Mouse (Mus musculus): Measurements from ENCODE around the gene Gm49776. TPM values are rescaled to one million over a fixed set of nuclear protein-coding genes. Genes with fewer than 3 reads are reported as not detected.
"Not testable (repeated sequence)": the region's sequence is repeated elsewhere in the genome, so short reads cannot be mapped to it uniquely, and the experiment has no call there.

The Gm49776 gene
- total RNA-seq, 2 experiments from 2014 or later, result not detected

GRCm38 (mm10) chr16:18214858-18215257 is 43.3 kb downstream of the Gm49776 start:
- Histone ChIP-seq H3K27ac (peak overlapping the region; percentile 51; the same call in 1 of the 2 replicates), H3K4me3 (peak overlapping the region; percentile 59)
- DNase-seq, result no peak
- TF ChIP-seq CTCF (IDR thresholded peaks at IDR 0.05), result no peak
- intact Hi-C loops (cut with DNase I), result no loop called here

DNA sequence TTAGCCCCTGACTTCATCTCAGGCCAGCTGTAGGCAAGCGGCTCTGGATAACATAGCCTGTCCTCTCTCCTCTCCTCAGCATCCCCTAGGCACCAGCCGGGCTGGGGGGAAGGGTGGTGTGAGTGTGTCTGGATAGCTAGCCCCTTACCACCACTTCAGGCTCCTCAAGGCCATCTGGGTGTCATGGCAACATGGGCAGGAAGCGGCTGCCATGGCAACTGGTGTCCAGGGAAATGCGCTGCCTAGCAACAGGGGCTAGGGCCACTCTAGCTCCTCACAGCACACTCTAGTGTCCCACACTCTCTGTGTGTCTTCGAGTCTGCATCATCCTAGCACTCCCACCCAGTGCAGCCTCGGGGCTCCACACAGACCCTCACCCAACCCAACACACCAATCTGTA is 44.4 kb downstream of the Gm49776 start:
- no peak overlapping the region for H3K27ac ChIP-seq
- DNase-seq, result no peak
- H3K4me3 ChIP-seq, result no peak overlapping the region
- intact Hi-C loops (cut with DNase I), result no loop called here
- TF ChIP-seq CTCF (IDR thresholded peaks at IDR 0.05), result no peak

DNA sequence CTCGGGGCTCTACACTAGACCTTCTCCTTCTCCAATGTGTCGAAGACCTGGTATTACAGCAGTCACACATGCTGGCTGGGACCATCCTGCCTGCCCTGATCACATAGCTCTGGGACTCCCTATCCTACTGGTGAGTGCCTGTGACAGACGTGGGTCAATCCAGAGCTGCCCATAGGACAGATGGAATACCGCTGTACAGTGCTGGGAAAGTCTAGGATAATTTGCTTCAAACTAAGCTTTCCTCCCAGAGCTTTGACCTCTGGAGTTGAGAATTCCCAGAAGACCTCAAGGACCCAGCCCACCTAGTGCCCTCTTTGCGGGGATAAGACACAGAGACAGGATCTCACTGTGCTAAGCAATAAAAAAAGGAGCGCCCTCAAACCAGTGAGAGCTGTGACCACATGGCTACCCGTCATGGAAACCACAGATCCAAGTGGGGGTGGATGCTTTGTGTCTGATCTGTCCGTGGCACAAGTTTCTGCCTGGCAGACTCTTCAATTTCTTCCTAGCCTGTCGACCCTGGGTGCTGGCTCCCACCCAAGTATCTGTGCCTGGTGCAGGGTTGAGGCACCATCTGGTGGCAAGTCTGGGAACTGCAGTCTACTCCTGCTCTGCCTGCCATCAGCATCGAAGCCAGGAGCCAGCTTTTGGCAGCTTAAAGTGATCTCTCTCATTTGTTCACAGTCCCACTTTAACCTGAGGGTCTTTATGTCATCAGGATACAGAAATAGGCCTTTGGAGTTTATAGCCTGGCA is 46.5 kb downstream of the Gm49776 start:
- DNase-seq, result peak; percentile 91
- intact Hi-C loops (cut with DNase I), result loop anchor here (1.0 to 2.0 kb wide), 3 partner anchors 35 to 159 kb away; partner anchors contain the start of gene Dgcr6
- no peak overlapping the region for H3K4me3 ChIP-seq
- TF ChIP-seq CTCF (IDR thresholded peaks at IDR 0.05), result peak; percentile 100
- H3K27ac ChIP-seq, result no peak overlapping the region

GRCm38 (mm10) chr16:18210701-18211416 is 47.3 kb downstream of the Gm49776 start:
- no peak overlapping the region for H3K27ac ChIP-seq
- H3K4me3 ChIP-seq, result no peak overlapping the region
- TF ChIP-seq CTCF (IDR thresholded peaks at IDR 0.05), result peak; percentile 84
- DNase-seq, result peak; percentile 61
- intact Hi-C loops (cut with DNase I), result loop anchor here (1.0 to 2.0 kb wide), 3 partner anchors 34 to 159 kb away; partner anchors contain the start of gene Dgcr6

DNA sequence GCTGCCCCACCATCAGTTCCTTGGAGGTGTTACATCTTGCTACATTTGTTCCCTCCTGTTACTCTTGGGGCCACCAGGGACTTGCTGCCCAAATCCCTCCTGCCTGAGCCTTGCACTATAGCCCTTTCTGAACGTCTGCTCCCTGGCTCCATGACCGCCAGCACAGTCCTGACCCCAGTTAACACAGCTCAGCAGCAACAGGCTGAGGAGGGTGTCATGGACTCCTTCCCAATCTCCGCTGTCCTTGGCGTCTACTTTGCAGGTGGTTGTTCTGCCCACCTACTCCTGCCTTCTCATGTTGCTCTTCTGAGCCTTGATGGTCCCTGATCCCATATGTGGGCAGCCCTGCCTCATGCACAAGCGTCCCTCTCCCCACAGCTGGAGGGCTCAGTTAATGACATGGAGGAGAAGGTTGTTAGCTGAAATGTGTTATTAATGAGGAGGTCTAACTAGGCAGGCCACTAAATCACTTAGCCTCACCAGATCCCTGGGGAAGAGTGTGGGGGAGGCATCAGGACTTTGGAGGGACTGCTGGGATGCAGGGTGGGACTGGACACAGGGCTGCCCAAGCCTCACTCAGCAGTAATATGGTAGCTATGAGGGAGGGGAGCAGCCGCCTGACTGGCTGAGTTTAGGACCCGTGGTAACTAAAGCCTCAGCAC is 54.6 kb downstream of the Gm49776 start:
- no peak overlapping the region for H3K27ac ChIP-seq
- DNase-seq, result no peak
- H3K4me3 ChIP-seq, result no peak overlapping the region
- intact Hi-C loops (cut with DNase I), result no loop called here
- TF ChIP-seq CTCF (IDR thresholded peaks at IDR 0.05), result no peak

- no peak for TF ChIP-seq CTCF (IDR thresholded peaks at IDR 0.05)
- intact Hi-C loops (cut with DNase I), result no loop called here
- Histone ChIP-seq H3K27ac (no peak overlapping the region), H3K4me3 (no peak overlapping the region)
- no peak for DNase-seq
Observed at GRCm38 (mm10) chr16:18202061-18202460, 56.1 kb downstream of the Gm49776 start.

DNA sequence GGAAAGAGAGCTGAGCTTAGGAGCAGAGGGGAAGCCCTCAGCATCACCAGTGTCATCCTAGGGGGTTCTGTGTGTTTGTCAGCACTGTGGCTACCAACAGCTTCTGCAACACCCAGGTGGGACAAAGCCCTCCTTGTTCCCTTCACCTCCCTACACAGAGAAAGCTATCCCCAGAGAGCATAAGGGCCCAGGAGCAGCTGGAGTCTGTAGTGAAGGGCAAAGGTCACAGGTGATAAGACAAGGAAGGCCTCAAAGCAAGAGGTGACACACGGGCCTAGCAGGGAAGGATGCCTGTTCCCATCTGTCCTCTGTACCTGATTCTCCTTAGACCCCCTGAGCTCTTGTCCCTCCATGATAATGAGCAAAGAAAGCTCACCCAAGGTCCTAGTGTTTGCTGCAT is 56.5 kb downstream of the Gm49776 start:
- DNase-seq, result no peak
- intact Hi-C loops (cut with DNase I), result no loop called here
- no peak for TF ChIP-seq CTCF (IDR thresholded peaks at IDR 0.05)
- Histone ChIP-seq H3K4me3 (no peak overlapping the region), H3K27ac (no peak overlapping the region)

DNA sequence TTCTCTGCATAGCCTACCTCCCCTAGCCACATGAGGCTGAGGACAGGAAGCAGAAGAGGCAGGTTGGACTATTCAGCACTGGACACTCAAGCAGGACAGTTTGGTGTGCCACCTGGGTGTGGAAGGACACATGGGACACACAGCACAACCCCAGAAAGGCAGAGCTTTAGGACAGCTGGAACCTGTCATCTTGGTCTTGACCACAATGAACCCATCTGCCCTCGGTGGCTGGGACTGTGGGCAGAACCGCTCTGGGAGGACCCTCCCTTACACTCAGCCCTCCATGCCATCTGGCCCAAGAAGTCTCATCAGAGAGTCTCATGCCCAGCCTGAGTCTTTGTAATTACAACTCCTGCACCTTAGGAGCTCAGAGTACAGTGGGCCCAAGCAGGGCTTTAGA is 58.1 kb downstream of the Gm49776 start:
- Histone ChIP-seq H3K27ac (no peak overlapping the region), H3K4me3 (no peak overlapping the region)
- TF ChIP-seq CTCF (IDR thresholded peaks at IDR 0.05), result no peak
- no peak for DNase-seq
- intact Hi-C loops (cut with DNase I), result no loop called here

GRCm38 (mm10) chr16:18198365-18199098 is 59.6 kb downstream of the Gm49776 start:
- intact Hi-C loops (cut with DNase I), result no loop called here
- no peak for DNase-seq
- no peak overlapping the region for H3K4me3 ChIP-seq
- no peak for TF ChIP-seq CTCF (IDR thresholded peaks at IDR 0.05)
- no peak overlapping the region for H3K27ac ChIP-seq

DNA sequence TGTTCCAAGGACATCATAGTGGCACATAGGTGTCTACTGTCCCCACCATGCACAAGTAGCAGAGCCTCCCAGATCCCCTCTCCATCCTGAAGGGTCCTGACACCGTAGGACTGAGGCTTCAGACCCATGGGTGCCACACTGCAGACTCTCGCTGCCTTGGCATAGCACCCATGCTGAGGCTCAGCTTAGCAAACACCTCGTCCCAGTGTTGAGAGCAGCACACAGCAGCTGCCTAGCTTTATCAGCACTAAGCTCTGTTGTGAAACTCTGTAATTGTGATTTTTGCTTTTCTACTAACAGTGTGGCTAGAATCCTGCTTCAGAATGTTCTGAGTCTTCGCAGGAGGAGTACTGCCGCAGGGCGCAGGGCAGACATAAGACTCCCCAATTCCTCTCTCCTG is 60.2 kb downstream of the Gm49776 start:
- no peak for TF ChIP-seq CTCF (IDR thresholded peaks at IDR 0.05)
- intact Hi-C loops (cut with DNase I), result no loop called here
- no peak for DNase-seq
- Histone ChIP-seq H3K27ac (no peak overlapping the region), H3K4me3 (no peak overlapping the region)

DNA sequence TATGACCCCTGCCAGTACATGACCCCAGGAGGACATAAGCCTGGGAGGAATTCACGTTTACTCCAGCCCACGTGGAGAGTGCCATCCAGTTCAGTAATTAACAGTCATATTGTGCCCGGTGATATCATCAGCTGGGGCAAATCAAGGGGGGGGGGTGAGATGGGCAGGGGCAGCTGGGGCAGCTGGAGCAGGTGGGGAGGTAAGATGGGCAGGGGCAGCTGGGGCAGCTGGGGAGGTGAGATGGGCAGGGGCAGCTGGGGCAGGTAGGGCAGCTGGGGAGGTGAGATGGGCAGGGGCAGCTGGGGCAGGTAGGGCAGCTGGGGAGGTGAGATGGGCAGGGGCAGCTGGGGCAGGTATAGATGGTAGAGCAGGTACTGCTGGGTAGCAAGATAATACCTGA is 62.6 kb downstream of the Gm49776 start:
- H3K4me3 ChIP-seq; intact Hi-C loops (cut with DNase I): not testable (repeated sequence)
- peak; percentile 53 for DNase-seq
- H3K27ac ChIP-seq, result peak overlapping the region; percentile 90

Small RNA genes within 50 kb of the gene (microRNA-seq; reads per million reads assigned to microRNA genes)
- gene Gm24572, result not detected
- 68.6 reads per million, percentile 37 among the genes with 10 or more reads in this experiment for gene Mir1306

Other genes with a start within 250 kb of the Gm49776 start
- gene Dgcr6, start 205.5 kb downstream of the Gm49776 start, total RNA-seq (2021), result 10 to 100 TPM; 45.5 to 46.2 TPM
- 10 to 100 TPM; 11.0 to 18.9 TPM for gene Prodh, start 168.1 kb downstream of the Gm49776 start, total RNA-seq (2021)
- gene Rtn4r, start 130.7 kb downstream of the Gm49776 start, total RNA-seq (2021), result not detected
- gene Ccdc188, start 40.4 kb downstream of the Gm49776 start, total RNA-seq (2021), result not detected
- gene Zdhhc8, start 23.2 kb downstream of the Gm49776 start, total RNA-seq (2021), result 10 to 100 TPM; 21.6 to 28.7 TPM
- gene Trmt2a, start 9.6 kb downstream of the Gm49776 start, total RNA-seq (2021), result 10 to 100 TPM in 1 of 2 experiments, 1 to 10 TPM in 1; 9.7 to 12.0 TPM
- 10 to 100 TPM; 17.9 to 28.5 TPM for gene Ranbp1, start 9.6 kb downstream of the Gm49776 start, total RNA-seq (2021)
- 10 to 100 TPM; 12.1 to 13.0 TPM for gene Dgcr8, start 30.9 kb upstream of the Gm49776 start, total RNA-seq (2021)
- 10 to 100 TPM; 41.8 to 59.7 TPM for gene Tango2, start 89.8 kb upstream of the Gm49776 start, total RNA-seq (2021)
- 1 to 10 TPM; 7.0 to 8.9 TPM for gene Arvcf, start 89.9 kb upstream of the Gm49776 start, total RNA-seq (2021)
- gene Txnrd2, start 168.1 kb upstream of the Gm49776 start, total RNA-seq (2021), result 10 to 100 TPM; 18.9 to 21.4 TPM
- gene Comt, start 168.5 kb upstream of the Gm49776 start, total RNA-seq (2021), result 10 to 100 TPM; 35.4 to 43.5 TPM
- 1 to 10 TPM; 4.0 to 4.4 TPM for gene Gnb1l, start 240.4 kb upstream of the Gm49776 start, total RNA-seq (2021)
- 1 to 10 TPM; 3.2 to 4.1 TPM for gene Rtl10, start 240.6 kb upstream of the Gm49776 start, total RNA-seq (2021)